Mouse (Mus musculus) cortical plate, adult 2 months (tissue): Measurements from ENCODE around the gene Fbxo42. TPM values are rescaled to one million over a fixed set of nuclear protein-coding genes. Genes with fewer than 3 reads are reported as not detected.

Experiments used
- H3K27ac ChIP-seq: fragments of 200-500 bp; 2 replicates; pipeline ENCODE4 v1.5.1; 2012; ENCODE audit warnings: low read length, control low read depth, inconsistent platforms; ENCODE audit not compliant: insufficient read depth
- H3K4me1 ChIP-seq: fragments of 200-500 bp; 2 replicates; pipeline ENCODE4 v1.6.1; 2011; ENCODE audit warnings: low read length; ENCODE audit not compliant: control insufficient read depth, insufficient read depth
- H3K4me3 ChIP-seq: fragments of 200-500 bp; 2 replicates; pipeline ENCODE4 v1.5.1; 2011; ENCODE audit warnings: mild to moderate bottlenecking, low read length, control low read depth; ENCODE audit not compliant: insufficient read depth
- CTCF ChIP-seq: fragments of 200-500 bp; IDR thresholded peaks from 2 replicates; pipeline ENCODE4 v1.5.1; 2011; ENCODE audit warnings: mild to moderate bottlenecking, control low read depth, low read length; ENCODE audit not compliant: insufficient read depth; ENCODE audit errors: extremely low read depth
- POLR2A ChIP-seq: fragments of 200-500 bp; IDR thresholded peaks from 2 replicates; pipeline ENCODE4 v1.6.1; 2011; ENCODE audit warnings: mild to moderate bottlenecking, low read length, control low read depth; ENCODE audit not compliant: insufficient read depth; ENCODE audit errors: extremely low read depth
- polyA plus RNA-seq: library from polyadenylated mRNA; depleted of rRNA; stranded (reverse); fragments of >200 nt; gene quantifications from 2 replicates; pipeline ENCODE4 v1.2.3, GENCODE M21; 2012

Fbxo42 gene
- polyA plus RNA-seq, 1 experiment = 22.6 TPM

DNA sequence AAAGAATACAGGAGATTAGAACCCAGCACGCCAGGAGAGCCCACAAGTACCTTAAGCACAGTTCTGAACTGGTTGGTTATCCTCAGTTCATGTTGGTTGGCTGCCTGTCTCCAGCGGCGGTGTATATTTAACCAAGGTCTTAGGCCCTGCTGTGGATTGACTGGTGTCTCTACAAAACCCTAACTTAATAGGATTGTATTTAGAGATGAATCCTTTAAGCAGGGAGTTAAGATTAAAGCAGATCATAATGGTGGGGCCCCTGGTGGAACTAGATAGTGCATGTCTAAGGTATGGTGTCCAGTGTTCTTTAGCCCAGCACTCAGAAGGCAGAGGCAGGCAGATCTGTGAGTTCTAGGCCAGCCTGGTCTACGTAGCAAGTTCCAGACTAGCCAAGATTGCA lies 63.9 kb downstream of the Fbxo42 start:
- no peak overlapping the region for H3K4me3 ChIP-seq
- peaks cover 4% of the 10 kb centered on the region; the same call in 1 of the 2 replicates for H3K4me1 ChIP-seq
- H3K27ac ChIP-seq = no peak overlapping the region
- TF ChIP-seq CTCF (no peak), POLR2A (no peak)

DNA sequence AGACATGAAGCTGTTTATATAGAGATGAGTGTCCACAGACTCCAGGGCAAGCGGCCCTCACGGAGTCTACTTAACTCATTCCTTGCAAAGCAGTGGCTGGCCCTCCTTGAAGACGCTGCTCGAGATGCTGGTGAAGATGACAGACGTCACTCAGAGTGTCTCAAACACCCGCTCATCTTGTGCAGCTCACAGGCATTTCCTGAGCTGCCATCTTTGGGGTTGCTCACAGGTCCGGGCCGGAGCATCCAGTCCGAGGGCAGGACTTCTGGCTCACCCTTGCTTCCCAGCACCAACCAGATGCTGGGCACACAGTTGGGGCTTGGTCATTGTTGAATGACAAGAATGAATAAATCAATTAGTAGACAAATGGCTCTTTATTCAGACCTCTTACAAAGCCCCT lies 65.2 kb downstream of the Fbxo42 start:
- Histone ChIP-seq H3K27ac (no peak overlapping the region), H3K4me3 (no peak overlapping the region), H3K4me1 (peaks cover 4% of the 10 kb centered on the region; the same call in 1 of the 2 replicates)
- TF ChIP-seq CTCF = no peak

DNA sequence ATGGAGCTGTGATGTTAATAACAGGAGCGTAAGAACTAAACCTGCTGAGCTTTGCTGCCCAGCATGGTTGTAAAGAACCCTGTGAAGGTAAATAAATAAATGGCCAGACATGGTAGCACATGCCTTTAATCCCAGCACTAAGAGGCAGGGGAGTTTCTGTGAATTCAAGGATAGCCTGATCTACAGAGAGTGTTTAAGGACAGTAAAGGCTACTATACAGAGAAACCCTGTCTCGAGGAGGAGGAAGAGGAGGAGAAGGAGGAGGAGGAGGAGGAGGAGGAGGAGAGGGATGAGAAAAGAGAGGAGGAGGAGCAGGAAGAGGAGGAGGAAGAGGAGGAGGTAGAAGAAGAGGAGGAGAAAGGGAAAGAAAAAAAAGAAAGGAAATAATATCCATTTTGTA lies 65.6 kb downstream of the Fbxo42 start:
- H3K27ac ChIP-seq = no peak overlapping the region
- no peak overlapping the region; the same call in 1 of the 2 replicates for H3K4me3 ChIP-seq
- TF ChIP-seq CTCF = no peak
- no peak for TF ChIP-seq POLR2A
- H3K4me1 ChIP-seq = peaks cover 4% of the 10 kb centered on the region; the same call in 1 of the 2 replicates

DNA sequence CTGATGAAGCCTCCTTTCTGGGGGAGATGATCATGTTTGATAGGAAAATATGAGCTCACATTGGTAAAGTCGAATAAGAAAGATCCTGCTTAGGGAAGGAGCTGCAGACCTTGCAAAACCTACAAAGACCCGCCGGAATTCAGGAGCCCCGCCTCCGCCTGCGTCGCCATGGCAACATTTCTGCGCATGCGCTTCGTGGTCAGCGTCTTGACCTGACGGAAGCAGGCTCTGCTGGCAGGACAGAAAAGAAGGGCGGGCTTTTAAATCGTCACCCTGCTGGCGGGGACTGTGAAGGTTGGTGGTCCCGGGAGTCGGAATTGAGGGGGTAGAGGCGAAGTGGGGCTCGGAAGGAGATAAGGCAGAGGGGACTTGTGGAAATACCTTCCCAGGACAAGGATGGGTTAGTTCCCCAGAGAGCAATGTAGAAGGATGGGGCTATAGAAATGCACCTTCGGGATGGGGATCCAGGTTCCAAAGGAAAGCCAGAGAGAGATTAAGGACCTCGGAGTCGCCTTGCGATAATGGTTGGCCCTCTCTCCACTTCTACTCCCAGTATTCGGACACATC lies 66.1 kb downstream of the Fbxo42 start, which contains the start of gene Rsg1:
TSS of gene Rsg1 (plus strand) at position 187 of the 567 bp plus-strand sequence.
- Histone ChIP-seq H3K27ac (no peak within 1 kb of the TSS), H3K4me1 (peaks cover 4% of the 10 kb centered on the region; the same call in 1 of the 2 replicates), H3K4me3 (peak within 1 kb of the TSS; percentile 37)
- TF ChIP-seq CTCF = no peak
- peak; percentile 42; the same call in 1 of the 2 replicates for TF ChIP-seq POLR2A

DNA sequence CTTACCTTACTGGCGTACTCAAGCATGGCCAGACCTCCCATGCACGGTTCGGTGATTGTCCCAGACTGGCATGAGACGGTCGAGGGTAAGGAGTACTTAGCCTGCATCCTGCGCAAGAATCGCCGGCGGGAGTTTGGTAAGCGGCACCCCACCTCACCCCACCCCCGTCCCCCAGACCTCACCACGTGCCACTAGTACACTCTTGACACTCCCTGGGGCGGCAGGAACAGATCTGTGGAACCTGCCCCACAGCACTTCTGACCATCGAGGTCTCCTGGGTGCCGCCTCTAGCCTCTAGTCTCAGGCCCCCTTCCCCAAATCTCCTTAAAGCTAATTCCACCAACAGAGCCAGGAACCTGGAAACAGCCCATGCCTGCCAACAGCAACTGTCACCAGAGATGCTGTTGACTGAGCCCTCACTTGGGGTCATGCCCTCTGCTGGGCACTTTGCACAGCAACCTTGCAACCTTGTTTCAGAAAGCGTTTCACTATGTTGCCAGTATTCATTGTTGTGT lies 66.7 kb downstream of the Fbxo42 start:
- no peak overlapping the region for H3K27ac ChIP-seq

DNA sequence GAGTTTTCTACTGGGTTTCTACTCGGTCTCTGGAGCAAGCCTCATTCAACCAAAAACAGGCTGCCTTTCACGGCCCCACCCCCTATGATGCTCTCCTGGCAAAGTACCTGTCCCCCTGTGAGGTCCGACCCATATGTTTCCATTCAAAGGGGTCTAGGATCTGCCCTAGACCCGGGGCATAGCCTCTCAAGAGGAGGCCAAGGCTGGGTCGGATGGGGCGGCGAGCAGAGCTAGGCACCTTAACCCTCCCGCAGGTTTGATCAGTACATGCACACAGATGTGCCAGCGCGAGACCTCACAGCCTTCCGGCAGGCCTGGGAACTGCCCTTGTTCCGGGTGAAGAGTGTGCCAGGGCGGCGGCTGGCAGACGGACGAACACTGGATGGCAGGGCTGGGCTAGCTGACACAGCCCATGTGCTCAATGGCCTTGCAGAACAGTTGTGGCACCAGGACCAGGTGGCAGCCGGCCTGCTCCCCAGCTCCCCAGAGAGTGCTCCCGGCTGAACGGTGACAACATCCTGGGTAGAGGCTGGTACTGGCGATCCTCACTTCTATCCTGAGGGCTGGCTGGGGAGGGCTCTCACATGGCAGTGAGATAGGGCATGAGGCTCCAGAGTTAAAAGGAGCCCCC lies 72.0 kb downstream of the Fbxo42 start:
- no peak for TF ChIP-seq CTCF
- no peak for TF ChIP-seq POLR2A
- Histone ChIP-seq H3K4me1 (no peaks in the 10 kb centered on the region), H3K27ac (no peak overlapping the region), H3K4me3 (no peak overlapping the region)

More for the DNA sequence above, 66.7 kb downstream of the Fbxo42 start:
- peak overlapping the region; percentile 37 for H3K4me3 ChIP-seq
- H3K4me1 ChIP-seq = peaks cover 4% of the 10 kb centered on the region; the same call in 1 of the 2 replicates
- TF ChIP-seq CTCF = no peak
- TF ChIP-seq POLR2A = no peak

DNA sequence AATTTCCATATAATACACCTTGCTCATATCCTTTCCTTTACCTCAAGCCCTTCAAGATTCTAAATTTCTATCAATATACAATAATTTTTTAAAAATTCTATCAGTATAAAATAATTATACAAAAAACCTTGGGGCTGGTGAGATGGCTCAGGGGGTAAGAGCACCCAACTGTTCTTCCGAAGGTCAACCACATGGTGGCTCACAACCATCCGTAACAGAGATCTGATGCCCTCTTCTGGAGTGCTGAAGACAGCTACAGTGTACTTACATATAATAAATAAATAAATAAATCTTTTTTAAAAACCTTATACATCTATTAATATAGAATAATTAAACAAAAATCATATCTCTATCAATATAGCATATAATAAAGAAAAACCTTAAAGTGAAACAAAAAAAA lies 74.1 kb downstream of the Fbxo42 start:
- no peak for TF ChIP-seq POLR2A
- no peak for TF ChIP-seq CTCF
- no peaks in the 10 kb centered on the region for H3K4me1 ChIP-seq
- H3K27ac ChIP-seq = no peak overlapping the region
- no peak overlapping the region for H3K4me3 ChIP-seq

DNA sequence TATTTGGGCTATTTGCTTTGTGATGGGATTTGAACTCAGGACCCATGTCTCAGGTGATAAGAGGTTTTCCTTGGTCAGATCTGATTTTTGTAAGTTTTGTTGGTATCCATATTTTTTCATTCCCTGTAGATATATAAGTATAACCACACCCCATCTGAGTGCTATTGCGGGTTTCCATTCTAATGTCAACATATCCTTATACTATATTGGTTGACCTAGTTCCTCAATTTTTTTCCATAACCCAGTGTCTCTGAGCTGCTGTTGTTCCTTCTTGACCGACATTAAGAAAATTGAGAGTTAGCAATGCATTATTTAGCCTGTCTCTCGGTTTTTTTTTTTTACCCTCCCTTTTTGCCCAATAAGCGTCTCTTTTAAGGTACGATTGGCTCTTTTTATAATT lies 75.0 kb downstream of the Fbxo42 start:
- no peaks in the 10 kb centered on the region for H3K4me1 ChIP-seq
- H3K27ac ChIP-seq = no peak overlapping the region

DNA sequence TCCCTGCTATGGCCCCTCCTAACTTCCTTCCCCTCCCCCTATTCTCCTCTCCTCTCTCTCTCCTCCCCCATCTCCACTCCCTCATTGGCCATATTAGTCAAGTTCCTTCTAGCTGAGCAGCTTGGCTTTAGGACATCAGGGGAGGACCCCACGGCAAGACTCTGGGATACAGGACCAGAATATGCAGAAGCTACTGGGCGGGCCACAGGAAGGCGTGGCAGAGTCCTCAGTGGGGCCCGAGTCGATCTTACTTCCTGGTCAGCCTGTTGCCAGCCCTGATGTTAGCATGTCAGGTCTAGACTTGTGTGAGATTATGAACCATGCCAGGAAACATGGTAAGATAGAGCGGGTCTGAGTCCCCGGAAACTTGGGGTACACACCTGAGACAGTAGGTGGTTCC lies 81.0 kb downstream of the Fbxo42 start:
- TF ChIP-seq CTCF (no peak), POLR2A (no peak)
- no peak overlapping the region for H3K27ac ChIP-seq
- H3K4me3 ChIP-seq = no peak overlapping the region
- no peaks in the 10 kb centered on the region for H3K4me1 ChIP-seq

More for the DNA sequence above, 75.0 kb downstream of the Fbxo42 start:
- TF ChIP-seq POLR2A = no peak
- TF ChIP-seq CTCF = no peak
- H3K4me3 ChIP-seq = no peak overlapping the region

DNA sequence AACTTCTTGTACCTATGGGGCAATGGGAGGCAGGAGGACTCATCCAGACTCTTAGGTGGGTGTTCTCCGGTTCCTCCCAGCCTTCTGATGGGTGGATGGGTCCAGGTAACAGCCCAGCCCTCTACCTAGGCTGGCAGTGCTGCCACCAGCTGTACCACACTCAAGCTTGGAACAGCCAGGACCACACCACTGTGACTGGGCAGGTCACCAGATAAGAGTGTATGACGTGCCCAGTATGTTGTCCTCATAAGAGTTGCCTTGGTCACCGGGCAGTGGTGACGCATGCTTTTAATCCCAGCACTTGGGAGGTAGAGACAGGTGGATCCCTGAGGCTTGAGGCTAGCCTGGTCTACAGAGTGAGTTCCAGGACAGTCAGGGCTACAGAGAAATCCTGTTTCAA lies 85.5 kb downstream of the Fbxo42 start:
- Histone ChIP-seq H3K4me1 (no peaks in the 10 kb centered on the region), H3K27ac (no peak overlapping the region), H3K4me3 (no peak overlapping the region)
- no peak for TF ChIP-seq POLR2A
- no peak for TF ChIP-seq CTCF
